Mouse (Mus musculus): ENCODE data around the gene Mrgprx2. TPM values are rescaled to one million over a fixed set of nuclear protein-coding genes. Genes with fewer than 3 reads are reported as not detected.
"Not testable (repeated sequence)": the region's sequence is repeated elsewhere in the genome, so short reads cannot be mapped to it uniquely, and the experiment has no call there.

Mrgprx2 gene
- total RNA-seq (2021), result under 1 TPM; 0.66 to 0.70 TPM
- long read RNA-seq, experiment 1, result 0 reads
- long read RNA-seq, experiment 2, result 0 reads

DNA sequence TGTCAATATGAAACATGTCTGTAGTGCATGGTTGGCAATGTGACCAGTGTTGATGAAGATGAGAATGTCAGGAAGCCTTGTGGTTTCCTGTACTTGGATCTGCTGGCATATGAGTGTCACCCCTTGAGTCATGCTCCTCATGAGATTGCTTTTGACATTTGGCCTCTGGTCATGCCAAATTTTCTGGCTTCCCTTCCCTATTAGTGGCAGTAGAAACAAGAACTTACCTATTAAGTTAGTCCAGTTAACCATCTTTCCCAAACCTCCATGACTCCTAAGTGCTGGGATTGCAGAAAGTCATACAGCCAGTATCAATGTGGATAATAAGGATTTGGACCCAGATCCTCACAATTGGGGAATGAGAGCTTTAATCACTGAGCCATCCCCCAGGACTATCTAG lies at the start of gene Mrgprx2:
Mrgprx2 (minus strand) TSS at position 101 of the 400 bp plus-strand sequence.
- DNase-seq (ENCODE audit: low spot score in 2 of 2), result no peak

DNA sequence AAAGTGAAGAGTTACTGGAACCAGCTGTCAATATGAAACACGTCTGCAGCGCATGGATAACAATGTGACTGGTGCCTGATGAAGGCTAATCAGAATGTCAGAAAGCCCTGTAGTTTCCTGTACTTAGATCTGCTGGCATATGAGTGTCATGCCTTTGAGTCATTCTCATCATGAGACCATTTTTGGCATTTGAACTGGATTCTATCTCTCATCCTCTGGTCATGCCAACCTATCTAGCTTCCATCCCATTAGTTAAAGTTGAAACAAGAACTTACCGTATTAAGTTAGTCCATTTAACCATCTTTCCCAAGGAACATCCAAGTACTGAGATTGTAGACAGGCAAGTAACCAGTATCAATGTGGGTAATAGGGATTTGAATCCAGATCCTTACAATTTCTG lies 42.9 kb downstream of the Mrgprx2 start, which contains the start of gene Mrgprb1:
Mrgprb1 (minus strand) TSS at position 101 of the 400 bp plus-strand sequence.
- DNase-seq (ENCODE audit: low spot score in 2 of 2), result no peak

- no peak for DNase-seq (ENCODE audit: low spot score in 2 of 2)
Observed at GRCm38 (mm10) chr7:48436581-48436980, 62.5 kb downstream of the Mrgprx2 start.

GRCm38 (mm10) chr7:48435936-48436335 lies 63.2 kb downstream of the Mrgprx2 start:
- not testable (repeated sequence) for DNase-seq (ENCODE audit: low spot score in 2 of 2)

Other genes starting within 250 kb of the Mrgprx2 start
- under 1 TPM; 0.56 to 0.57 TPM for gene Mrgprb8, start 110.8 kb downstream of the Mrgprx2 start, total RNA-seq (2021)
- 1 to 10 TPM; 2.3 to 2.7 TPM for gene Mrgprb1, start 43.0 kb downstream of the Mrgprx2 start, total RNA-seq (2021)
- gene Mrgprb2, start 58.8 kb upstream of the Mrgprx2 start, total RNA-seq (2021), result 1 to 10 TPM; 2.3 TPM
- gene Mrgprb3, start 144.5 kb upstream of the Mrgprx2 start, total RNA-seq (2021), result not detected